Mouse (Mus musculus): Measurements from ENCODE around the gene Cct8l1. TPM values are rescaled to one million over a fixed set of nuclear protein-coding genes. Genes with fewer than 3 reads are reported as not detected.

Cct8l1 gene
- polyA plus RNA-seq (2016; fragmentation: Nextera tagmentation; extraction: Ambion mirVana) = 0.14 TPM in 1 of 2 replicates, not detected in the other

DNA sequence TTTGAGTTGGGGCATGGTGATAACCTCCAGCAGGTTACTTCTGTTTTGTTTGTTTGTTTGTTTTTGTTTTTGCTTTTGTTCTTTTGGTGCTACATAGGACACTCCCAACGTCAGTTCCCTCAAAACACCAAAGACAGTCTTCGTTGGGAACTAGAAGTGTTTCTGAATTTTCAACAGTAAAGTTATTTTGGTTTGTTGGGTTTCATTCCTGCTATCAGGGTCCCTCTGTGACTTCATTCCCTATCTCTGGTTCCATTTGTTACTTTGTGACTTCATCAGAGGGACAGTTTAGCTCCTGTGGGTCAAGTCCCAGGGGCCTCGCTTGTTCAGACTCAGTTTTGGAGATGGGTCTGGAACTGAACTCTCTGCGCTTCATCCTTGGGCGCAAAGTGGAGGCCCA is at the start of gene Cct8l1:
Gene Cct8l1 (plus strand): TSS at position 301 of the 400 bp plus-strand sequence.
- ATAC-seq (ENCODE audit: insufficient number of reproducible peaks, low FRiP score) = no peak
- Histone ChIP-seq H3K36me3 (no peaks in the 10 kb centered on the region), H3K27ac (ENCODE audit: poor library complexity, severe bottlenecking) (no peak within 1 kb of the TSS), H3K27me3 (replicated peaks) (no peaks in the 10 kb centered on the region), H3K9me3 (replicated peaks) (no peaks in the 10 kb centered on the region), H3K4me3 (no peak within 1 kb of the TSS), H3K4me1 (replicated peaks) (no peaks in the 10 kb centered on the region), H3K4me2 (no peak within 1 kb of the TSS), H3K9ac (no peak within 1 kb of the TSS)
- WGBS = 88% methylated on average over 5 of the region's 5 CpGs

DNA sequence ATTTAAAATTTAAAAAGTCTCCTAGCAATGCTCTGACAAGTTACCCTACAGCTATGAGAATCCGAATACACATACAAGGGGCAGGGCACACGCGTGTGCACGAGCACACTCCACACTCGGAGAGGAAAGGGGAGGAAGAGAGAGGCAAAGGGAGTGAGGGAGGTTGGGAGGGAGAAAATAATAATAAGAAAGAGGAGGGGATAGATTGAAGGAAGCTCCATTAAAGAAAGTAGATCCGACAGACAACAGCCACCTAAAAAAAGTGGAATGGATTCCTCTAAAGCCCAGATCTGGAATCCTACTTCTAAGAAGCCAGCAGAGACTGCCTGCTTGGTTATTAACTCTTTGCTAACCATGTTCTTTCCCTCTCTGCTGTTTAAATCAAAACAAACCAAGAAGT is 43.8 kb upstream of the Cct8l1 start:
- no peaks in the 10 kb centered on the region for H3K27me3 ChIP-seq (replicated peaks)
- no peak for ATAC-seq (ENCODE audit: insufficient number of reproducible peaks, low FRiP score)
- WGBS = 6% methylated on average over 6 of the region's 6 CpGs
- peak overlapping the region; percentile 66 for H3K4me2 ChIP-seq
- H3K4me3 ChIP-seq = peak overlapping the region; percentile 56
- H3K9ac ChIP-seq = peak overlapping the region; percentile 72
- 0 out of 2 replicates have a peak overlapping the region, but pooled peaks have one; percentile 18 for H3K27ac ChIP-seq (ENCODE audit: poor library complexity, severe bottlenecking)
- H3K4me1 ChIP-seq (replicated peaks) = peaks cover 8% of the 10 kb centered on the region; the same call in 1 of the 2 replicates
- no peaks in the 10 kb centered on the region for H3K9me3 ChIP-seq (replicated peaks)
- H3K36me3 ChIP-seq = no peaks in the 10 kb centered on the region

- H3K27ac ChIP-seq (ENCODE audit: poor library complexity, severe bottlenecking) = no peak overlapping the region
- H3K36me3 ChIP-seq = no peaks in the 10 kb centered on the region
- no peak overlapping the region for H3K9ac ChIP-seq
- no peak overlapping the region for H3K4me2 ChIP-seq
- H3K9me3 ChIP-seq (replicated peaks) = no peaks in the 10 kb centered on the region
- H3K4me3 ChIP-seq = no peak overlapping the region
- peaks cover 8% of the 10 kb centered on the region; the same call in 1 of the 2 replicates for H3K4me1 ChIP-seq (replicated peaks)
- H3K27me3 ChIP-seq (replicated peaks) = no peaks in the 10 kb centered on the region
- 72% methylated on average over 2 of the region's 2 CpGs for WGBS
- ATAC-seq (ENCODE audit: insufficient number of reproducible peaks, low FRiP score) = no peak
Observed at GRCm38 (mm10) chr5:25475789-25476188, 40.1 kb upstream of the Cct8l1 start.

DNA sequence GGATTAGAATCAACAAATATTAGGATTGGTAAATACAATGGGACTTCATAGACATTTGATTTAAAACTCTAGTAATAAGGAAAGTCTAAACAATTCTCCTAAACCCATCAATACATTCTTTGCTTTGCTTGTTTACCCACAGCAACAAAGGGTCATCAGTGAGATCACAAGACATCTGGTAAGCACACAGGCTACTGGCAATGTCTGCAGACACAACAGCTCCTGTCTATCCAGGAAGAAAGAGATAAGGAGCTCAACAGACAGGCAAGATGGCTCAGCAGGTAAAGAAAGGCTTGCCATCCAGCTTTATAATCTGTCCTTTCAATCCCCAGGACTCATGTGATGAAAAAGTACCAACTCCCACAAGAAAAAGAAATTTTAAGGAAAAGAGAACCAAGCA is 37.0 kb upstream of the Cct8l1 start:
- Histone ChIP-seq H3K36me3 (no peaks in the 10 kb centered on the region), H3K4me3 (no peak overlapping the region), H3K27ac (ENCODE audit: poor library complexity, severe bottlenecking) (no peak overlapping the region), H3K9me3 (replicated peaks) (no peaks in the 10 kb centered on the region), H3K4me1 (replicated peaks) (0 out of 2 replicates have a peak, but pooled peaks cover 4% of the 10 kb centered on the region), H3K27me3 (replicated peaks) (no peaks in the 10 kb centered on the region), H3K4me2 (no peak overlapping the region), H3K9ac (no peak overlapping the region)
- no peak for ATAC-seq (ENCODE audit: insufficient number of reproducible peaks, low FRiP score)

DNA sequence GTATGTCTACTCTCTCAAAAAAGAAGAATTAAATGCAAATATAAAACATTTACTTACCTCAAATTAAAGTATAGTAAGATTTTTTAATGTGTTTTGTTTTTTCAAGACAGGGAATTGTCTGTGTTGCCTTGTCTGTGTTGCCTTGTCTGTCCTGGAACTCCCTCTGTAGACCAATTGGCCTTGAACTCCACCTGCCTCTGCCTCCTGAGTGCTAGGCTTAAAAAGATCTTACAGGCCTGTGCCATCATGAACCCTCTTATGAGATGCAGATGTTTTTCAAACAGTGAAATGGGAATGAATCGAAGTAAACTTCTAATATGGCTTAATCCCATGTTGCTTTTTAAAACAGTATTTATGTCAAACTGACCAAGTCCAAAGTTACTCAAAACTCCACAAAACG is 19.2 kb upstream of the Cct8l1 start:
- H3K27ac ChIP-seq (ENCODE audit: poor library complexity, severe bottlenecking) = no peak overlapping the region
- ATAC-seq (ENCODE audit: insufficient number of reproducible peaks, low FRiP score) = no peak
- H3K4me2 ChIP-seq = peak overlapping the region; percentile 53
- H3K4me1 ChIP-seq (replicated peaks) = peaks cover 9% of the 10 kb centered on the region; the same call in 1 of the 2 replicates
- no peaks in the 10 kb centered on the region for H3K27me3 ChIP-seq (replicated peaks)
- no peak overlapping the region for H3K9ac ChIP-seq
- H3K4me3 ChIP-seq = peak overlapping the region; percentile 100
- H3K9me3 ChIP-seq (replicated peaks) = no peaks in the 10 kb centered on the region
- no peaks in the 10 kb centered on the region for H3K36me3 ChIP-seq
- 49% methylated on average over 2 of the region's 2 CpGs for WGBS

GRCm38 (mm10) chr5:25497369-25497719 is 18.5 kb upstream of the Cct8l1 start:
- Histone ChIP-seq H3K27ac (ENCODE audit: poor library complexity, severe bottlenecking) (peak overlapping the region; percentile 100), H3K9ac (peak overlapping the region; percentile 99), H3K4me3 (peak overlapping the region; percentile 100), H3K9me3 (replicated peaks) (no peaks in the 10 kb centered on the region), H3K4me1 (replicated peaks) (peaks cover 9% of the 10 kb centered on the region; the same call in 1 of the 2 replicates), H3K27me3 (replicated peaks) (no peaks in the 10 kb centered on the region), H3K4me2 (peak overlapping the region; percentile 78), H3K36me3 (no peaks in the 10 kb centered on the region)
- no peak for ATAC-seq (ENCODE audit: insufficient number of reproducible peaks, low FRiP score)
- 3% methylated on average over 10 of the region's 10 CpGs for WGBS

DNA sequence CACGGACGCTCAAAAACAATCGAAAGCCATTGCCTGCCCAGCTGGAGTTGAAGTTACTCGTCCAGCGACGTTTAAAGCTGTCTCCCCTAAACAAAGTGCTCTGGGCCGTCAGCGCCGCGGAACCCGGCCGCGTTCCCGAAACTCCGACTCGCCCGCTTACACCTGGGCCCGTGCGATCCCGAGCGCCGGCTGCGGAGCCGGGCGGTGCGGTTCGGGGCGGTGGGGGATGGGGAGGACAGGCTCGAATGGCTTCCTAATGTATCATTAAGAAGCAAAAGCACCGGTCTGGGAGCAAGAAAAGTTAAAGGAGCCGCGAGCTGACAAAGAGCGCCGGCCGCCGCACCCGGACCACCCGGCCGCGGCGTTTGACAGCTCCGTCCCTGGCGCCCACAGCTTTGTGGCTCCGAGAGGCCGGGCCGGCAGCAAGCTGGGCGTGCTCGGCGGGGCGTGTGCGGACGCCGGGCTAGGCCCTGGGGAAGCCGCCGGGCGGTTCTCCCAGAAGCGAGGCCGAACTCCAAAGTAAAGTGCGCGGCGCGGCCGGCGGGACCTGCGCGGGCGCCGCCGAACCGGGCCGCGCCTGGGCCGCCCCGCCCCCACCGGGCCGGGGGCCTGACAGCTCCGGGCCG is 18.0 kb upstream of the Cct8l1 start:
- under 1% methylated on average over 65 of the region's 78 CpGs for WGBS
- Histone ChIP-seq H3K27me3 (replicated peaks) (no peaks in the 10 kb centered on the region), H3K27ac (ENCODE audit: poor library complexity, severe bottlenecking) (peak overlapping the region; percentile 100), H3K9me3 (replicated peaks) (no peaks in the 10 kb centered on the region), H3K4me1 (replicated peaks) (peaks cover 9% of the 10 kb centered on the region; the same call in 1 of the 2 replicates), H3K36me3 (no peaks in the 10 kb centered on the region), H3K4me2 (peak overlapping the region; percentile 78), H3K9ac (peak overlapping the region; percentile 99), H3K4me3 (peak overlapping the region; percentile 100)
- ATAC-seq (ENCODE audit: insufficient number of reproducible peaks, low FRiP score) = peak; percentile 23

DNA sequence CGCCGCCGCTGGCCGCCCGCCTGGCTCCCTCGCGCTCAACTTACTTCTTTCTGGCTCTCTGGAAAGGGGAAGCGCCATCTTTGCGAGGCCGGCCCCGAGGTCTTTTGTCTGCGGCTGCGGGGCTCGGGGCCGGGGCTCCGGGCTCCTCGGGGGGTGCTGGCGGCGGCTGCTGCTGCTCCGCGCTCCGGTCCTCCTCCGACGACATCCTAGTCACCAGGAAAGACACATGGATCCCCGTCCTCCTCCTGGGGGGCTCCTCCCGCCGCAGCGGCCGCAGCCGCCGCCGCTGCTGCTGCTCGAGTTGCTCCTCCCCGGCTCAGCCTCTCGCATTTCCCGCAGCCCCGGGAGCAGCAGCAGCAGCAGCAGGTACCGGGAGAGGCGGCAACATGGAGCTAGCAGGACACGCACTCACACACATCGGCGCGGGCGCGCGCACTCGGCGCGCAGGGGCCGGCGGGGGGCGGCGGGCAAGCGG is 17.5 kb upstream of the Cct8l1 start, which contains the start of gene Kmt2c:
Gene Kmt2c (minus strand): TSS at position 438 of the 475 bp plus-strand sequence.
- no peaks in the 10 kb centered on the region for H3K27me3 ChIP-seq (replicated peaks)
- H3K9ac ChIP-seq = peak within 1 kb of the TSS; percentile 99
- peak within 1 kb of the TSS; percentile 100 for H3K27ac ChIP-seq (ENCODE audit: poor library complexity, severe bottlenecking)
- no peaks in the 10 kb centered on the region for H3K36me3 ChIP-seq
- ATAC-seq (ENCODE audit: insufficient number of reproducible peaks, low FRiP score) = peak; percentile 16
- H3K4me2 ChIP-seq = peak within 1 kb of the TSS; percentile 78
- H3K9me3 ChIP-seq (replicated peaks) = no peaks in the 10 kb centered on the region
- H3K4me3 ChIP-seq = peak within 1 kb of the TSS; percentile 100
- WGBS = 1% methylated on average over 54 of the region's 54 CpGs
- H3K4me1 ChIP-seq (replicated peaks) = peaks cover 9% of the 10 kb centered on the region; the same call in 1 of the 2 replicates

DNA sequence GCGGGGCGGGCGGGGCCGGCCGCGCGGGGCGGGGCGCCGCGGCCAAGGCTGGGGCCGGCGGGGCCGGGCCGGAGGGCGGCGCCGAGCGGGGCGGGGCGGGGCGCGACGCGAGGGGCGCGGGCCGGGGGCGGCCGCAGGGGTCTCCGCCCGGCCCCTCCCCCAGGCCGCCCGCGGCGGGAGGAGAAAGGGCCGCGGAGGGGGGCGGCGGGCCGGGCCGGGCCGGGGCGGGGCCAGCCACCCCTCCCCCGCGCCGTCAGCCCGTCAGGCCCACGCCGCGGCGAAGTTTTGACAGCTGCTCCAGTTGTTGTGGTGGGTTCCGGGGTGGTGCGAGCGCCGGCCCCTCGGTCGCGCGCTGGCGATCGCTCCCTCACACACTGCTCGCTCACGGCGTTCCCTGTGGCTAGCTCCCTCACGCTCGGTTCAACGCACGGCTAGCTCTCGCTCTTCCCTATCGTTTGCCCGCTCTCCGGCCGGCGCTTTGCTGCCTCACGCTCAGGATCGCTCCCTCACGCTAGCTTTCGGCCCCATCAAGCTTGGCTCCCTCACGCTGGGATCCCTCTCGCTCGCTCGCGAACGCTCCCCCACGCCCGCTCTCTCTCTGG is 16.9 kb upstream of the Cct8l1 start:
- peak overlapping the region; percentile 71 for H3K4me2 ChIP-seq
- H3K9me3 ChIP-seq (replicated peaks) = no peaks in the 10 kb centered on the region
- H3K27ac ChIP-seq (ENCODE audit: poor library complexity, severe bottlenecking) = peak overlapping the region; percentile 100
- WGBS = 8% methylated on average over 71 of the region's 87 CpGs
- peak overlapping the region; percentile 89 for H3K9ac ChIP-seq
- H3K27me3 ChIP-seq (replicated peaks) = no peaks in the 10 kb centered on the region
- H3K4me1 ChIP-seq (replicated peaks) = peaks cover 9% of the 10 kb centered on the region; the same call in 1 of the 2 replicates
- H3K4me3 ChIP-seq = peak overlapping the region; percentile 100
- H3K36me3 ChIP-seq = no peaks in the 10 kb centered on the region
- peak; percentile 88 for ATAC-seq (ENCODE audit: insufficient number of reproducible peaks, low FRiP score)

DNA sequence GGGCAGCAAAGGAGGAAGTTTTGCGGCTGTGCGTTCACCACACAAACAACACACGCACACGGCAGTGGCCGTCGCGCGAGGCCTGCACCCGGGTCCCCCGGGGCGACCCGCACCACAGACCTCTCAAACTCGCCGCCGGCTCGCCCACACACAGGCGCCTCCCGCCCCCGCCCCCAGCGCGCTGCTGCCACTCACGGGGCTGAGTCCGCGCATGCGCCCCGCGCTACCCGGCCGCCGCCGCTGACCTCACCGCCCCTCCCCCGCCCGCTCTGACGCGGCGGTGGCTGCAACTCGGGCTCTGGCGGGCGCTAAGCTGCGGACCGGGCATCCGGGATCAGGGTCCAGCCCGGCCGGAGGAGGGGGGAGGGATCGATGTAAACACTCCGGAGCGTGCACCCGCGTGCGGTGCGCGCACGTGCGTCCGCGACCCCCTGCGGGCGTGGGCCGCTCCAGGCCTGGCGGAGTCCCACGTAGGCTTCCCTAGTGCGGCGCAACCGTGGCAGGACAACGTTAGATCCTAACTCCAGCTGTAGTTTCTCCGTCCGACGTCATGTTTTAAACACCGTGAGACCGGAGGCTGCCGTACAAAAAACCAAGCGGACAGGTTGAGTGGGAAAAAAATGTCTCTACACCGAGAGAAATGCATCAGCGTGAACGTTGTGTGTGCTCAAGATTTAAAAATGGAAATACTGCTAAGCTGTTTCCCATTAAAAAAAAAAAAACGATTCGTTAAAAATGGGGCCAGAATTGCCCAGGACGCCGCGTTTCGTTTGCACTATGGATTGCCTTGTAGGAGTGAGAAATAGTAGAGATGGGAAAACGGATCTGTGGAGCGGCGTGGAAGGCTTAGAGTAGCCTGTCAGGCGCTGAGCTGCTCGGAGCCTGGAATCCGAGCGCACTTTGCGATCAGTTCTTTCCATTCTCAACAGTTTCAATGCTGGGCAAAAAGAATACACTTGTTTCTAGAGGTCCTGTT is 16.2 kb upstream of the Cct8l1 start:
- Histone ChIP-seq H3K4me1 (replicated peaks) (peaks cover 7% of the 10 kb centered on the region; the same call in 1 of the 2 replicates), H3K36me3 (no peaks in the 10 kb centered on the region), H3K9me3 (replicated peaks) (no peaks in the 10 kb centered on the region), H3K4me3 (peak overlapping the region; percentile 100), H3K4me2 (peak overlapping the region; percentile 71), H3K27me3 (replicated peaks) (no peaks in the 10 kb centered on the region), H3K27ac (ENCODE audit: poor library complexity, severe bottlenecking) (peak overlapping the region; percentile 99), H3K9ac (peak overlapping the region; percentile 89)
- WGBS = under 1% methylated on average over 87 of the region's 90 CpGs
- ATAC-seq (ENCODE audit: insufficient number of reproducible peaks, low FRiP score) = peak; percentile 87

Measured in heart, embryonic 12.5 days (tissue).